In genomic region chr6:146724581-146725383, GRCm38 (mm10) we compare ENCODE assay signal across 7 mouse cellular contexts. TPM values are rescaled to one million over a fixed set of nuclear protein-coding genes. Genes with fewer than 3 reads are reported as not detected.
DNase-seq lines count a peak whose midpoint lies in the region; ATAC-seq lines count a peak whose summit lies in the region.

Gene Stk38l, plus strand, starts transcription at chr6:146724995.

- H3K4me3 ChIP-seq in intestine, embryonic 16.5 days (ENCODE audit: low read length): peak within 1 kb of the TSS; percentile 92
- H3K4me3 ChIP-seq in midbrain, embryonic 11.5 days (ENCODE audit: low read depth, low read length): peak within 1 kb of the TSS; percentile 69

- no peaks in the 10 kb centered on the region for H3K9me3 ChIP-seq in intestine, embryonic 16.5 days (ENCODE audit: control insufficient read depth, low read length)
- no peaks in the 10 kb centered on the region for H3K9me3 ChIP-seq in midbrain, embryonic 11.5 days (ENCODE audit: control insufficient read depth, low read length)

- peak within 1 kb of the TSS; percentile 81 for H3K27ac ChIP-seq in intestine, embryonic 16.5 days (ENCODE audit: low read length)
- H3K27ac ChIP-seq in midbrain, embryonic 11.5 days (ENCODE audit: low read depth, low read length): no peak within 1 kb of the TSS

- peak; percentile 98 for ATAC-seq in intestine, embryonic 16.5 days
- peak; percentile 97 for ATAC-seq in midbrain, embryonic 11.5 days (ENCODE audit: low FRiP score)

- H3K36me3 ChIP-seq in intestine, embryonic 16.5 days (ENCODE audit: control insufficient read depth, insufficient read depth, low read length): no peaks in the 10 kb centered on the region
- no peaks in the 10 kb centered on the region for H3K36me3 ChIP-seq in midbrain, embryonic 11.5 days (ENCODE audit: control insufficient read depth, insufficient read depth, low read length)

- H3K4me1 ChIP-seq in intestine, embryonic 16.5 days (ENCODE audit: control insufficient read depth, insufficient read depth, low read length): no peaks in the 10 kb centered on the region
- H3K4me1 ChIP-seq in midbrain, embryonic 11.5 days (ENCODE audit: control insufficient read depth, insufficient read depth, low read length): peaks cover 3% of the 10 kb centered on the region; the same call in 1 of the 2 replicates

- peak; percentile 93 for DNase-seq in adrenal gland, adult 18-20 months (ENCODE audit: low spot score in 2 of 2)
- DNase-seq in embryo, embryonic 11 days: peak; percentile 99
- peak; percentile 88 to 90 for DNase-seq in gastrocnemius, postnatal 36 days
- DNase-seq in left cerebral cortex, postnatal 36 days (ENCODE audit: low spot score in 2 of 2): peak; percentile 94 to 95
- peak; percentile 99 for DNase-seq in midbrain, embryonic 11.5 days (ENCODE audit: low spot score, missing footprints)
- DNase-seq in skeletal muscle tissue, adult 2 months (ENCODE audit: low read depth, low spot score): peak; percentile 94

- intact Hi-C loops in gastrocnemius, postnatal 36 days (cut with DNase I): no loop called here
- intact Hi-C loops in left cerebral cortex, postnatal 36 days (cut with DNase I): loop anchor here (5.0 kb wide), 2 partner anchors 38 to 82 kb away; partner anchors contain the start of genes Med21 and Tm7sf3

- peak within 1 kb of the TSS; percentile 89 for H3K9ac ChIP-seq in intestine, embryonic 16.5 days (ENCODE audit: low read depth, low read length)
- H3K9ac ChIP-seq in midbrain, embryonic 11.5 days (ENCODE audit: low read length): peak within 1 kb of the TSS; percentile 75

- no peaks in the 10 kb centered on the region for H3K27me3 ChIP-seq in intestine, embryonic 16.5 days (replicated peaks; ENCODE audit: control insufficient read depth, insufficient read depth, low read length)
- no peaks in the 10 kb centered on the region for H3K27me3 ChIP-seq in midbrain, embryonic 11.5 days (ENCODE audit: control insufficient read depth, insufficient read depth, low read length)

- 2% methylated on average over 82 of the region's 87 CpGs for WGBS in intestine, embryonic 16.5 days
- WGBS in midbrain, embryonic 11.5 days: 2% methylated on average over 75 of the region's 87 CpGs

- H3K4me2 ChIP-seq in intestine, embryonic 16.5 days (ENCODE audit: low read depth, low read length): peak within 1 kb of the TSS; percentile 73
- peak within 1 kb of the TSS; percentile 78 for H3K4me2 ChIP-seq in midbrain, embryonic 11.5 days

RNA-seq across cellular contexts. Expression of gene Stk38l, which starts in this region (rescaled TPM):
- 10 to 100 TPM; 20.3 to 21.0 TPM for total RNA-seq in adrenal gland, adult 18-20 months (2021)
- 1 to 10 TPM; 7.7 to 8.5 TPM for total RNA-seq in gastrocnemius, postnatal 36 days (2021)
- polyA plus RNA-seq in intestine, embryonic 16.5 days (2015; fragmentation: Nextera tagmentation; extraction: Ambion mirVana): 17.1 and 17.9 TPM in 2 replicates
- 10 to 100 TPM; 23.3 to 23.9 TPM for total RNA-seq in left cerebral cortex, postnatal 36 days (2021)
- polyA plus RNA-seq in midbrain, embryonic 11.5 days (2014; fragmentation: Nextera tagmentation; extraction: Ambion mirVana): 20.4 and 22.2 TPM in 2 replicates
